Mouse (Mus musculus): Measurements from ENCODE around the gene 6030452D12Rik.

DNA sequence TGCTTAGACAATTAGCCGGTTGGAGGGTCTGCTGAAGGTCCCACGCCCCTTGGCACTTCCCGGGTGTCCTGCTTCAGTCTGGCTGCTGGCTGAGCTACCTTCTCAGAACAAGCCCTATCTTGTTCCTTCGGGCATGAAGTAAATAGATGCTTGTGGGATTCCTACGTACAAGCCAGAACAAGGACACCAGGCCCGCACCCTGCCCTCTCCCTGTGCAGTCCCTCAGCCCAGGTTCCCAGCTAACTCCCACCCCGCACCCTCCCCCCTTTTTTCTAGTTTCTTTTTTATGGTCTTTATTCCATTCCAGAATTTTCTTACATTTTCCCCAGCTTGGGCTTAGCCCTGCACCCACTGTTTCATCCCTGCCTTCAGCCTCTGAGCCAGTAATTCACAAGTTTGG, 20.3 kb downstream of the 6030452D12Rik start:
- no peak for TF ChIP-seq CTCF (conservative IDR thresholded peaks at IDR 0.05; ENCODE audit: insufficient read depth, insufficient read length, low read depth, low read length)
- no peak for TF ChIP-seq POLR2A (IDR thresholded peaks at IDR 0.05; ENCODE audit: low read depth, low read length)
